Mouse (Mus musculus) liver, embryonic 12.5 days (tissue): ENCODE data around the gene Trpm3. TPM values are rescaled to one million over a fixed set of nuclear protein-coding genes. Genes with fewer than 3 reads are reported as not detected.

ENCODE experiments used
- ATAC-seq: fragments of 200-750 bp; cut with Nextera tagmentation; 2 replicates; pipeline ENCODE4 v1.8.0; 2017; ENCODE audit warnings: moderate number of reproducible peaks, mild to moderate bottlenecking, moderate library complexity
- H3K27ac ChIP-seq: fragments of 300-500 bp; sonication (generic); 2 replicates; pipeline ENCODE4 v1.5.1; 2016; ENCODE audit warnings: mild to moderate bottlenecking
- H3K27me3 ChIP-seq: fragments of 300-500 bp; sonication (generic); replicated peaks from 2 replicates; pipeline ENCODE4 v1.6.1; 2016; ENCODE audit warnings: mild to moderate bottlenecking, moderate library complexity
- H3K36me3 ChIP-seq: fragments of 300-500 bp; sonication (generic); 2 replicates; pipeline ENCODE4 v1.6.1; 2016; ENCODE audit warnings: mild to moderate bottlenecking, moderate library complexity
- H3K4me1 ChIP-seq: fragments of 300-500 bp; sonication (generic); 2 replicates; pipeline ENCODE4 v1.6.1; 2016
- H3K4me2 ChIP-seq: fragments of 300-500 bp; sonication (generic); 2 replicates; pipeline ENCODE4 v1.6.1; 2016; ENCODE audit warnings: mild to moderate bottlenecking, moderate library complexity
- H3K4me3 ChIP-seq: fragments of 300-500 bp; sonication (generic); 2 replicates; pipeline ENCODE4 v1.5.1; 2016; ENCODE audit warnings: mild to moderate bottlenecking, moderate library complexity
- H3K9ac ChIP-seq: fragments of 300-500 bp; sonication (generic); 2 replicates; pipeline ENCODE4 v1.6.1; 2016; ENCODE audit warnings: mild to moderate bottlenecking, moderate library complexity
- H3K9me3 ChIP-seq: fragments of 300-500 bp; sonication (generic); replicated peaks from 2 replicates; pipeline ENCODE4 v1.6.1; 2016; ENCODE audit warnings: mild to moderate bottlenecking, moderate library complexity
- WGBS: fragments of 180-500 bp; shearing (Covaris S2); methylation state at CpG from one replicate; pipeline ENCODE4 v1.1.7; 2016; ENCODE audit not compliant: insufficient replicate concordance; 5-methylcytosine and 5-hydroxymethylcytosine counted together
- polyA plus RNA-seq: library from polyadenylated mRNA; unstranded; fragments of >200 nt; fragmentation: Nextera tagmentation; extraction: Ambion mirVana; gene quantifications from 2 replicates; pipeline ENCODE4 v1.2.1, GENCODE M21; 2016

The Trpm3 gene
- polyA plus RNA-seq, 1 experiment from 2014 or later = not detected

- Histone ChIP-seq H3K27me3 (no peaks in the 10 kb centered on the region), H3K27ac (no peak overlapping the region), H3K9ac (no peak overlapping the region), H3K4me2 (no peak overlapping the region), H3K36me3 (no peaks in the 10 kb centered on the region), H3K4me1 (no peaks in the 10 kb centered on the region), H3K4me3 (no peak overlapping the region), H3K9me3 (no peaks in the 10 kb centered on the region)
- no peak for ATAC-seq
- WGBS = 33% methylated on average over 1 of the region's 1 CpGs
Measured at GRCm38 (mm10) chr19:22189716-22190115, 50.9 kb downstream of the Trpm3 start.

- ATAC-seq = no peak
- no peak overlapping the region for H3K4me2 ChIP-seq
- no peak overlapping the region for H3K27ac ChIP-seq
- 78% methylated on average over 2 of the region's 2 CpGs for WGBS
- H3K4me1 ChIP-seq = no peaks in the 10 kb centered on the region
- no peak overlapping the region for H3K4me3 ChIP-seq
- H3K9me3 ChIP-seq = no peaks in the 10 kb centered on the region
- no peak overlapping the region for H3K9ac ChIP-seq
- H3K36me3 ChIP-seq = no peaks in the 10 kb centered on the region
- no peaks in the 10 kb centered on the region for H3K27me3 ChIP-seq
Measured at GRCm38 (mm10) chr19:22222520-22222919, 83.7 kb downstream of the Trpm3 start.

GRCm38 (mm10) chr19:22234187-22234586 lies 95.3 kb downstream of the Trpm3 start:
- H3K9ac ChIP-seq = no peak overlapping the region
- H3K4me1 ChIP-seq = no peaks in the 10 kb centered on the region
- no peak overlapping the region for H3K27ac ChIP-seq
- H3K4me3 ChIP-seq = no peak overlapping the region
- no peaks in the 10 kb centered on the region for H3K36me3 ChIP-seq
- no peaks in the 10 kb centered on the region for H3K9me3 ChIP-seq
- no peaks in the 10 kb centered on the region for H3K27me3 ChIP-seq
- H3K4me2 ChIP-seq = no peak overlapping the region
- no peak for ATAC-seq

GRCm38 (mm10) chr19:22249076-22249475 lies 110.2 kb downstream of the Trpm3 start:
- Histone ChIP-seq H3K36me3 (no peaks in the 10 kb centered on the region), H3K9me3 (no peaks in the 10 kb centered on the region), H3K9ac (no peak overlapping the region), H3K4me3 (no peak overlapping the region), H3K4me1 (no peaks in the 10 kb centered on the region), H3K27me3 (no peaks in the 10 kb centered on the region), H3K4me2 (no peak overlapping the region), H3K27ac (no peak overlapping the region)
- WGBS = 65% methylated on average over 6 of the region's 6 CpGs
- ATAC-seq = no peak

- Histone ChIP-seq H3K4me1 (no peaks in the 10 kb centered on the region), H3K27me3 (no peaks in the 10 kb centered on the region), H3K4me2 (no peak overlapping the region), H3K4me3 (no peak overlapping the region), H3K9ac (no peak overlapping the region), H3K27ac (no peak overlapping the region), H3K9me3 (no peaks in the 10 kb centered on the region), H3K36me3 (no peaks in the 10 kb centered on the region)
- 64% methylated on average over 5 of the region's 5 CpGs for WGBS
- ATAC-seq = no peak
Measured at GRCm38 (mm10) chr19:22272916-22273315, 134.1 kb downstream of the Trpm3 start.

- H3K27ac ChIP-seq = no peak overlapping the region
- H3K27me3 ChIP-seq = no peaks in the 10 kb centered on the region
- H3K36me3 ChIP-seq = no peaks in the 10 kb centered on the region
- H3K4me1 ChIP-seq = no peaks in the 10 kb centered on the region
- no peak overlapping the region for H3K4me2 ChIP-seq
- ATAC-seq = no peak
- WGBS = 49% methylated on average over 3 of the region's 3 CpGs
- H3K4me3 ChIP-seq = no peak overlapping the region
- H3K9me3 ChIP-seq = no peaks in the 10 kb centered on the region
- no peak overlapping the region for H3K9ac ChIP-seq
Measured at GRCm38 (mm10) chr19:22284651-22285050, 145.8 kb downstream of the Trpm3 start.

- WGBS = 70% methylated on average over 6 of the region's 6 CpGs
- H3K9ac ChIP-seq = no peak overlapping the region
- H3K4me1 ChIP-seq = no peaks in the 10 kb centered on the region
- no peaks in the 10 kb centered on the region for H3K36me3 ChIP-seq
- H3K27ac ChIP-seq = no peak overlapping the region
- ATAC-seq = no peak
- H3K4me3 ChIP-seq = no peak overlapping the region
- H3K27me3 ChIP-seq = no peaks in the 10 kb centered on the region
- H3K9me3 ChIP-seq = no peaks in the 10 kb centered on the region
- no peak overlapping the region for H3K4me2 ChIP-seq
Measured at GRCm38 (mm10) chr19:22292671-22293070, 153.8 kb downstream of the Trpm3 start.

GRCm38 (mm10) chr19:22300906-22301305 lies 162.1 kb downstream of the Trpm3 start:
- Histone ChIP-seq H3K27me3 (no peaks in the 10 kb centered on the region; the same call in 1 of the 2 replicates), H3K27ac (no peak overlapping the region), H3K4me2 (no peak overlapping the region), H3K4me1 (no peaks in the 10 kb centered on the region), H3K9ac (no peak overlapping the region), H3K4me3 (no peak overlapping the region), H3K36me3 (no peaks in the 10 kb centered on the region), H3K9me3 (no peaks in the 10 kb centered on the region)
- 45% methylated on average over 2 of the region's 2 CpGs for WGBS
- ATAC-seq = no peak

- Histone ChIP-seq H3K4me2 (no peak overlapping the region), H3K4me1 (no peaks in the 10 kb centered on the region), H3K9ac (no peak overlapping the region), H3K9me3 (no peaks in the 10 kb centered on the region), H3K27me3 (no peaks in the 10 kb centered on the region; the same call in 1 of the 2 replicates), H3K4me3 (no peak overlapping the region), H3K36me3 (no peaks in the 10 kb centered on the region), H3K27ac (no peak overlapping the region)
- WGBS = 36% methylated on average over 17 of the region's 17 CpGs
- no peak for ATAC-seq
Measured at GRCm38 (mm10) chr19:22303021-22303951, 164.4 kb downstream of the Trpm3 start.

GRCm38 (mm10) chr19:22303952-22304655 lies 165.3 kb downstream of the Trpm3 start:
- Histone ChIP-seq H3K9ac (no peak overlapping the region), H3K4me3 (peak overlapping the region; percentile 23; the same call in 1 of the 2 replicates), H3K36me3 (no peaks in the 10 kb centered on the region), H3K27me3 (no peaks in the 10 kb centered on the region; the same call in 1 of the 2 replicates), H3K4me1 (no peaks in the 10 kb centered on the region), H3K4me2 (peak overlapping the region; percentile 50), H3K9me3 (no peaks in the 10 kb centered on the region), H3K27ac (no peak overlapping the region)
- 12% methylated on average over 16 of the region's 18 CpGs for WGBS
- no peak for ATAC-seq

GRCm38 (mm10) chr19:22308081-22308480 lies 169.2 kb downstream of the Trpm3 start:
- Histone ChIP-seq H3K9ac (no peak overlapping the region), H3K9me3 (no peaks in the 10 kb centered on the region), H3K4me3 (no peak overlapping the region), H3K36me3 (no peaks in the 10 kb centered on the region), H3K27ac (no peak overlapping the region), H3K4me2 (no peak overlapping the region), H3K27me3 (no peaks in the 10 kb centered on the region; the same call in 1 of the 2 replicates), H3K4me1 (no peaks in the 10 kb centered on the region)
- WGBS = 45% methylated on average over 2 of the region's 2 CpGs
- ATAC-seq = no peak

GRCm38 (mm10) chr19:22317306-22317705 lies 178.5 kb downstream of the Trpm3 start:
- Histone ChIP-seq H3K9ac (no peak overlapping the region), H3K27ac (no peak overlapping the region), H3K4me3 (no peak overlapping the region), H3K9me3 (no peaks in the 10 kb centered on the region), H3K27me3 (no peaks in the 10 kb centered on the region), H3K4me2 (no peak overlapping the region), H3K36me3 (no peaks in the 10 kb centered on the region), H3K4me1 (no peaks in the 10 kb centered on the region)
- 84% methylated on average over 4 of the region's 4 CpGs for WGBS
- ATAC-seq = no peak
